8 mouse cellular contexts compared by ENCODE assay signal in the genomic region with DNA sequence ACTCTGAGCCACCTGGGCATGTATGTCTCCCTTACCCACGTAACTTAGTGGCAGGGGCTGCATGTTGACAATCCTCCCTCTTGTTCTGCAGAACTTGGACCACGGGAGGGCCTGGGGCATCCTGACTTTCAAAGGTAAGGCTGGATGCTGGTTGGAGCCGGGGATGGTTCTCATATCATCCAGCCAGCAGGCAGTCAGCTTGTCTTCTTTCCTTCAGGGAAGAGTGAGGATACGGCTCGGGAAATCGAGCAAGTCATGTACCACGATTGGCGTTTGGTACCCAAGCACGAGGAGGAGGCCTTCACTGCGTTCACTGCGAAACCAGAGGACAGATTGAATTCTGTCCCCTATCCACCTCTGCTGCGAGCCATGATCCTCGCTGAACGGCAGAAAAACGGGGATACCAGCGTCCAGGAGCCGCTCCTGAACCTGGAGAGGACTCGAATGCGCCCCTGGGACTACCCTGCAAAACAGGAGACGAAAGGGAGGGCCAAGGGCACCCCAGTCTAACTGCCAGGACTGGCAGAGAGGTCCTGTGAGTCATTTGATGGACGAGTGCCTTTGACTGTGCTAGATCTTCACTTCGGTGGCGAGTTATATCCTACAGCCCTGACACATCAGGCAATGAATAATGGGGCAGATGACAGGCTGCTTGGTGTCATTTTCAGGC. TPM values are rescaled to one million over a fixed set of nuclear protein-coding genes. Genes with fewer than 3 reads are reported as not detected.
A peak's percentile ranks its signal among the peaks of the same experiment; 100 is the strongest.
DNase-seq lines count a peak whose midpoint lies in the region; ATAC-seq and TF ChIP-seq lines count a peak whose summit lies in the region.

No protein-coding gene starts in this region.

- peaks cover 13 to 36% of the 10 kb centered on the region in 2 experiments for H3K4me1 ChIP-seq in heart, embryonic 14.5 days (ENCODE audit: control insufficient read depth in 2 of 2, insufficient read depth in 2 of 2, low read length in 2 of 2)
- H3K4me1 ChIP-seq in E14TG2a.4 (replicated peaks; ENCODE audit: low read depth, low read length), result peaks cover 68% of the 10 kb centered on the region
- H3K4me1 ChIP-seq in embryonic facial prominence, embryonic 13.5 days, result peaks cover 40% of the 10 kb centered on the region
- peaks cover 40% of the 10 kb centered on the region for H3K4me1 ChIP-seq in limb, embryonic 12.5 days (replicated peaks)
- peaks cover 27% of the 10 kb centered on the region for H3K4me1 ChIP-seq in stomach, embryonic 15.5 days

- peak overlapping the region; percentile 72 for H3K4me2 ChIP-seq in heart, embryonic 14.5 days (ENCODE audit: low read length)
- peak overlapping the region; percentile 98 for H3K4me2 ChIP-seq in embryonic facial prominence, embryonic 13.5 days
- H3K4me2 ChIP-seq in limb, embryonic 12.5 days, result peak overlapping the region; percentile 92
- H3K4me2 ChIP-seq in stomach, embryonic 15.5 days, result peak overlapping the region; percentile 86

- H3K27me3 ChIP-seq in heart, embryonic 14.5 days (ENCODE audit: control insufficient read depth, insufficient read depth, low read length), result no peaks in the 10 kb centered on the region
- no peaks in the 10 kb centered on the region for H3K27me3 ChIP-seq in E14TG2a.4 (ENCODE audit: insufficient read depth, low read length)
- no peaks in the 10 kb centered on the region for H3K27me3 ChIP-seq in embryonic facial prominence, embryonic 13.5 days
- no peaks in the 10 kb centered on the region for H3K27me3 ChIP-seq in limb, embryonic 12.5 days
- H3K27me3 ChIP-seq in stomach, embryonic 15.5 days (replicated peaks), result no peaks in the 10 kb centered on the region

- H3K4me3 ChIP-seq in heart, embryonic 14.5 days (ENCODE audit: control insufficient read depth in 1 of 2, insufficient read depth in 1 of 2, low read depth in 1 of 2, low read length in 2 of 2), result peak overlapping the region; percentile 69 to 81
- H3K4me3 ChIP-seq in E14TG2a.4 (replicated peaks; ENCODE audit: low read length), result peak overlapping the region; percentile 94
- peak overlapping the region; percentile 89 for H3K4me3 ChIP-seq in embryonic facial prominence, embryonic 13.5 days
- H3K4me3 ChIP-seq in limb, embryonic 12.5 days (replicated peaks), result peak overlapping the region; percentile 92
- H3K4me3 ChIP-seq in stomach, embryonic 15.5 days (replicated peaks), result peak overlapping the region; percentile 84

- WGBS in heart, embryonic 14.5 days, result 14% methylated on average over 23 of the region's 23 CpGs
- WGBS in embryonic facial prominence, embryonic 13.5 days, result 11% methylated on average over 23 of the region's 23 CpGs
- WGBS in limb, embryonic 12.5 days, result 13% methylated on average over 23 of the region's 23 CpGs
- WGBS in stomach, embryonic 15.5 days, result 11% methylated on average over 23 of the region's 23 CpGs

- DNase-seq in heart, postnatal 36 days, result no peak
- no peak for DNase-seq in right cerebral cortex, postnatal 14 days

- no peak; the same call in 1 of the 2 replicates for ATAC-seq in heart, embryonic 14.5 days (ENCODE audit: insufficient number of reproducible peaks, insufficient read depth, low FRiP score, low read depth)
- no peak for ATAC-seq in embryonic facial prominence, embryonic 13.5 days (ENCODE audit: insufficient number of reproducible peaks, insufficient read depth, low FRiP score, low TSS enrichment, low read depth)
- no peak for ATAC-seq in limb, embryonic 12.5 days (ENCODE audit: insufficient number of reproducible peaks, insufficient read depth, low FRiP score, low TSS enrichment, low read depth)
- no peak for ATAC-seq in stomach, embryonic 15.5 days (ENCODE audit: insufficient read depth, low FRiP score, low read depth)
- no peak for ATAC-seq in activated CD4-positive, CD25-positive, alpha-beta regulatory T cell, adult 4 months

- no peak for TF ChIP-seq CTCF in E14TG2a.4 (conservative IDR thresholded peaks at IDR 0.05; ENCODE audit: low read length)

- H3K27ac ChIP-seq in heart, embryonic 14.5 days (replicated peaks in 1 of 2; ENCODE audit: control insufficient read depth in 1 of 2, insufficient read depth in 1 of 2, low read depth in 2 of 2, low read length in 2 of 2), result peak overlapping the region; percentile 75 to 84
- peak overlapping the region; percentile 86 for H3K27ac ChIP-seq in embryonic facial prominence, embryonic 13.5 days
- H3K27ac ChIP-seq in limb, embryonic 12.5 days, result peak overlapping the region; percentile 82
- H3K27ac ChIP-seq in stomach, embryonic 15.5 days, result peak overlapping the region; percentile 85

- H3K36me3 ChIP-seq in heart, embryonic 14.5 days (ENCODE audit: control insufficient read depth, insufficient read depth, low read length), result peaks cover 70% of the 10 kb centered on the region
- H3K36me3 ChIP-seq in E14TG2a.4 (ENCODE audit: insufficient read depth, low read length), result peaks cover 82% of the 10 kb centered on the region
- peaks cover 64% of the 10 kb centered on the region for H3K36me3 ChIP-seq in embryonic facial prominence, embryonic 13.5 days
- peaks cover 69% of the 10 kb centered on the region for H3K36me3 ChIP-seq in limb, embryonic 12.5 days
- peaks cover 53% of the 10 kb centered on the region for H3K36me3 ChIP-seq in stomach, embryonic 15.5 days

- intact Hi-C loops in heart, postnatal 36 days (cut with DNase I), result loop anchor here (10.0 kb wide), 1 partner anchor 481 kb away; the partner anchor contains the start of gene Rnps1

- no peaks in the 10 kb centered on the region for H3K9me3 ChIP-seq in heart, embryonic 14.5 days (ENCODE audit: control insufficient read depth, low read length)
- no peaks in the 10 kb centered on the region for H3K9me3 ChIP-seq in E14TG2a.4 (ENCODE audit: low read length)
- H3K9me3 ChIP-seq in embryonic facial prominence, embryonic 13.5 days, result no peaks in the 10 kb centered on the region
- H3K9me3 ChIP-seq in limb, embryonic 12.5 days, result no peaks in the 10 kb centered on the region
- H3K9me3 ChIP-seq in stomach, embryonic 15.5 days, result no peaks in the 10 kb centered on the region

- peak overlapping the region; percentile 91 for H3K9ac ChIP-seq in heart, embryonic 14.5 days (ENCODE audit: low read length)
- peak overlapping the region; percentile 96 for H3K9ac ChIP-seq in embryonic facial prominence, embryonic 13.5 days
- peak overlapping the region; percentile 90 for H3K9ac ChIP-seq in limb, embryonic 12.5 days (replicated peaks)
- peak overlapping the region; percentile 75; the same call in 1 of the 2 replicates for H3K9ac ChIP-seq in stomach, embryonic 15.5 days

RNA-seq across cellular contexts. Expression of gene Nme3, which starts 0.6 kb away (rescaled TPM):
- polyA plus RNA-seq in heart, embryonic 14.5 days (2014; fragmentation: Nextera tagmentation; extraction: Ambion mirVana), result 39.4 and 43.9 TPM in 2 replicates
- total RNA-seq in heart, postnatal 36 days (2021), result 10 to 100 TPM; 30.2 to 32.4 TPM
- 48.9 and 58.2 TPM in 2 replicates for polyA plus RNA-seq in embryonic facial prominence, embryonic 13.5 days (2015; fragmentation: Nextera tagmentation; extraction: Ambion mirVana)
- polyA plus RNA-seq in limb, embryonic 12.5 days (2016; fragmentation: Nextera tagmentation; extraction: Ambion mirVana), result 46.2 and 46.5 TPM in 2 replicates
- 77.5 and 79.8 TPM in 2 replicates for polyA plus RNA-seq in stomach, embryonic 15.5 days (2015; fragmentation: Nextera tagmentation; extraction: Ambion mirVana)
- 10 to 100 TPM; 51.5 to 53.2 TPM for polyA plus RNA-seq in activated CD4-positive, CD25-positive, alpha-beta regulatory T cell, adult 4 months (2017; shearing (Covaris generic))

RNA-seq across cellular contexts. Expression of gene Mrps34, which starts 0.8 kb away (rescaled TPM):
- 82.1 and 82.8 TPM in 2 replicates for polyA plus RNA-seq in heart, embryonic 14.5 days (2014; fragmentation: Nextera tagmentation; extraction: Ambion mirVana)
- total RNA-seq in heart, postnatal 36 days (2021), result 100 to 1,000 TPM; 103 to 113 TPM
- polyA plus RNA-seq in embryonic facial prominence, embryonic 13.5 days (2015; fragmentation: Nextera tagmentation; extraction: Ambion mirVana), result 86.1 and 93.0 TPM in 2 replicates
- polyA plus RNA-seq in limb, embryonic 12.5 days (2016; fragmentation: Nextera tagmentation; extraction: Ambion mirVana), result 89.5 and 94.8 TPM in 2 replicates
- polyA plus RNA-seq in stomach, embryonic 15.5 days (2015; fragmentation: Nextera tagmentation; extraction: Ambion mirVana), result 102 and 112 TPM in 2 replicates
- 10 to 100 TPM; 77.7 to 87.5 TPM for polyA plus RNA-seq in activated CD4-positive, CD25-positive, alpha-beta regulatory T cell, adult 4 months (2017; shearing (Covaris generic))

RNA-seq across cellular contexts. Expression of gene Eme2, which starts 0.8 kb away (rescaled TPM):
- 14.7 and 16.0 TPM in 2 replicates for polyA plus RNA-seq in heart, embryonic 14.5 days (2014; fragmentation: Nextera tagmentation; extraction: Ambion mirVana)
- 10 to 100 TPM; 18.8 to 19.0 TPM for total RNA-seq in heart, postnatal 36 days (2021)
- polyA plus RNA-seq in embryonic facial prominence, embryonic 13.5 days (2015; fragmentation: Nextera tagmentation; extraction: Ambion mirVana), result 31.9 and 34.4 TPM in 2 replicates
- 32.8 and 47.1 TPM in 2 replicates for polyA plus RNA-seq in limb, embryonic 12.5 days (2016; fragmentation: Nextera tagmentation; extraction: Ambion mirVana)
- 26.3 and 29.3 TPM in 2 replicates for polyA plus RNA-seq in stomach, embryonic 15.5 days (2015; fragmentation: Nextera tagmentation; extraction: Ambion mirVana)
- polyA plus RNA-seq in activated CD4-positive, CD25-positive, alpha-beta regulatory T cell, adult 4 months (2017; shearing (Covaris generic)), result 10 to 100 TPM; 12.8 to 26.0 TPM

RNA-seq across cellular contexts. Expression of gene Spsb3, which starts 9.3 kb away (rescaled TPM):
- polyA plus RNA-seq in heart, embryonic 14.5 days (2014; fragmentation: Nextera tagmentation; extraction: Ambion mirVana), result 26.8 and 28.2 TPM in 2 replicates
- total RNA-seq in heart, postnatal 36 days (2021), result 10 to 100 TPM; 26.3 to 28.0 TPM
- 39.3 and 43.2 TPM in 2 replicates for polyA plus RNA-seq in embryonic facial prominence, embryonic 13.5 days (2015; fragmentation: Nextera tagmentation; extraction: Ambion mirVana)
- 40.4 and 46.1 TPM in 2 replicates for polyA plus RNA-seq in limb, embryonic 12.5 days (2016; fragmentation: Nextera tagmentation; extraction: Ambion mirVana)
- 32.1 and 32.5 TPM in 2 replicates for polyA plus RNA-seq in stomach, embryonic 15.5 days (2015; fragmentation: Nextera tagmentation; extraction: Ambion mirVana)
- polyA plus RNA-seq in activated CD4-positive, CD25-positive, alpha-beta regulatory T cell, adult 4 months (2017; shearing (Covaris generic)), result 10 to 100 TPM; 38.5 to 50.9 TPM

RNA-seq across cellular contexts. Expression of gene Nubp2, which starts 9.6 kb away (rescaled TPM):
- 37.8 and 39.8 TPM in 2 replicates for polyA plus RNA-seq in heart, embryonic 14.5 days (2014; fragmentation: Nextera tagmentation; extraction: Ambion mirVana)
- 10 to 100 TPM; 20.0 to 22.4 TPM for total RNA-seq in heart, postnatal 36 days (2021)
- 46.3 and 51.5 TPM in 2 replicates for polyA plus RNA-seq in embryonic facial prominence, embryonic 13.5 days (2015; fragmentation: Nextera tagmentation; extraction: Ambion mirVana)
- 50.1 and 53.2 TPM in 2 replicates for polyA plus RNA-seq in limb, embryonic 12.5 days (2016; fragmentation: Nextera tagmentation; extraction: Ambion mirVana)
- 49.0 and 49.6 TPM in 2 replicates for polyA plus RNA-seq in stomach, embryonic 15.5 days (2015; fragmentation: Nextera tagmentation; extraction: Ambion mirVana)
- 100 to 1,000 TPM in 1 of 2 experiments, 10 to 100 TPM in 1; 88.6 to 103 TPM for polyA plus RNA-seq in activated CD4-positive, CD25-positive, alpha-beta regulatory T cell, adult 4 months (2017; shearing (Covaris generic))
